Mouse (Mus musculus) kidney, postnatal 10 days (tissue): ENCODE measurements around the gene Oprl1.

Experiments used
- DNase-seq: peaks from one replicate; pipeline ENCODE4 v3.0.0; 2021; ENCODE audit warnings: mixed read lengths

Oprl1 gene

GRCm38 (mm10) chr2:181766672-181767557 is 52.1 kb downstream of the Oprl1 start:
- no peak for DNase-seq

DNA sequence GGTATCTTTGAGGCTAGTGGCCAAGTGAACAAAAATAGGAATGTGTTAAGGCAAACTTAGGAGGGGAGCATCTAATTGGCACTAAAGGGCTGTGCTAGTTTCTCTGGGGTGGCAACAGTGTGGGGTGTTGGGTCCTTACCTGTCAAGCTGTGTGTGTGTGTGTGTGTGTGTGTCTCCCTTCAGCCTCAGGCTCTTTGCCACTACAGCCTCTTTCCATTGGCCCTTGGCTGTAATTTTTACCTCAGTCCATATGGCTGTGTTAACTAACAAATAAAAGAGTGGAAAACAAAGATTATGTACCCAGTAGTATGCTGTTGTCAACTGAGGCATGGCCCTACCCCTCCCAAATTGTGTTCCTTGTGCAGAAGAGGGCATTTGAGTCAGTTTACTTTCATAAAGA is 53.6 kb downstream of the Oprl1 start:
- no peak for DNase-seq

DNA sequence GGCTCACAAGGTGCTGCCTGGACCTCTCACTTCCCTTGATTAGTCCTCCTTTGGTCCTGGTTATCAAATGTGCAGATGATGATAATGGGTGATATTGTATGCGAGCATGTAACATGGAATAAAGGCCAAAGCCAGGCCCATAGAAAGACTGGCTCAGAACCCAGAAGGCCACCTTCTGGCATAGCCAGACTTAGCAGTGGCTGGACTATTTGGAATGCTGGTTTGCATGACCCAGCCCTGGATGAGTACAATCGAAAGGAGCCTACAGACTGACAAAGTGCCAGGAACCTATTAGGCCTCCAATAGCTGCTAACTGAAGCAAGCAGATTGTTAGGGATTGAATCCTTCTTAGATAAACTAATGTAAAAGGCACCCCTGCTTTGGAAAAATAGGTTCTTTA is 54.6 kb downstream of the Oprl1 start:
- no peak for DNase-seq
